Mouse (Mus musculus) kidney, postnatal 25 days (tissue): ENCODE measurements around the gene Surf1.

Experiments
- DNase-seq, 2 experiments: peaks; one replicate each; pipeline ENCODE4 v3.0.0; 2021; ENCODE audit warnings: mixed read lengths in 2 of 2

The Surf1 gene

DNA sequence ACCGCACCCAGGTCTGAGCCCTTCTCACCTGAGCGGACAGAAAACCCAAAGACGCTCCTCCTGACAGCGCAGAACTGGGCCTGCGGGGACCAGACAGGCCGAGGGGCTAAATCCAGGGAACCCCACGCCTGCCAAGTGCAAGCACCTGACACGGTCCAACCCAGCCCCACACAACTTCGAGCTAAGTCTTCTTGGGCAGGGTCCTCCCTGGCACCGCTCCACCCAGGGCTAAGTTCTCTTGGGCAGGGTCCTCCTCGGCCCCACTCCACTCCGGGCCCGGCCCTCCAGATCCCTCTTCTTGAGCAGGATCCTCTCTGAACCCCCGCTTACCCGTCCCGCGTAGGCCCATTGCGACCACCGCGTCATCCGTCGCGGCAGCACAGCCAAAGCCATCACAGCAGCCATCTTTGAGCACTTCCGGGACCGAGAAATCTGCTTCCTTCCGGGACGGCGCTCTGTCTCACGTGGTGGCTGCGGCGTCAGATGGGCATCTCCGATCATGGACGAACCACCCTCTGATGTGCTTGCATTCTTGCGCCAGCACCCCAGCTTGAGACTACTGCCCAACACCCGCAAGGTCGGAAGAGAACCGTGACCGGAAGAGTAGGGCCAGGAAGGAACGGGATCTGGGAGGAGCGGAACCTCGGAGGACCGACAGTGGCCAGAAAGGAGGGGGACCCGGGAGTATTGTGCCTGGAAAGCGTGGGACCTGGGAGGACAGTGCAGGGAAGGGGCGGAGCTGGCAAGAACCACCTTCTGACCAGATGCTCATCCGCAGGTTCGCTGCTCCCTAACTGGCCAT, at the start of gene Surf1, which contains the start of gene Surf2:
TSS of gene Surf1 (minus strand) at position 604 of the 802 bp plus-strand sequence.
TSS of gene Surf2 (plus strand) at position 441 of the 802 bp plus-strand sequence.
- peak; percentile 85 to 92 for DNase-seq

DNA sequence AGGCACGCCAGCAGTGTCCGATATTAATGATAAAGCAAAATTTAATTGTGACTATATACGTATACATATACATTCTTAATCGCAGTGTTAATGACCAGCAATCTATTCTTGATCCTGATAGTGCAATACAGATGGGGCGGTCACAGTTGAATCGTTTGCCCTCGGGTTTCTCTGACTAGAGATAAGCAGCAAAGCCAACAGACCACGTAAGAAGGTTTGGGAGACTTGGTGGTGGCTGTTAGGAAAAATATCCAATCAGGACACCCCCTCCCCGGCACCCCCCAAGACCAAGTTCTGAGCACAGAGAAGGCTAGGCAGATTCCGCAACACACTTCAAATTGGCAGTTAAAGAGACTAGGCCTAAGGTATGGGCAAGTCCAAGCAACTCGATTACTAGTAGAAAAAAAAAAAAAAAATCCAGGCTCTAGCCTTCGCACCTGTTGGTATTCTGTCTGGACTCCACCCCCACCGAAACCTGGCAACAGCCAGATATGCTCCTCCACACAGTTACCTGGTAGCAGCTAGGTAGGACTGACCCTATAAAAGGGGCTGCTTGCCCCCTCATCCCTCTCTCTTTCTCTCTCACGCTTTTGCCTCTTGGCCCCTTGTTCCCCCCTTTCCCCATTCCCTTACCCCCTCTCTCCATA, 48.5 kb upstream of the Surf1 start:
- DNase-seq, result no peak

DNA sequence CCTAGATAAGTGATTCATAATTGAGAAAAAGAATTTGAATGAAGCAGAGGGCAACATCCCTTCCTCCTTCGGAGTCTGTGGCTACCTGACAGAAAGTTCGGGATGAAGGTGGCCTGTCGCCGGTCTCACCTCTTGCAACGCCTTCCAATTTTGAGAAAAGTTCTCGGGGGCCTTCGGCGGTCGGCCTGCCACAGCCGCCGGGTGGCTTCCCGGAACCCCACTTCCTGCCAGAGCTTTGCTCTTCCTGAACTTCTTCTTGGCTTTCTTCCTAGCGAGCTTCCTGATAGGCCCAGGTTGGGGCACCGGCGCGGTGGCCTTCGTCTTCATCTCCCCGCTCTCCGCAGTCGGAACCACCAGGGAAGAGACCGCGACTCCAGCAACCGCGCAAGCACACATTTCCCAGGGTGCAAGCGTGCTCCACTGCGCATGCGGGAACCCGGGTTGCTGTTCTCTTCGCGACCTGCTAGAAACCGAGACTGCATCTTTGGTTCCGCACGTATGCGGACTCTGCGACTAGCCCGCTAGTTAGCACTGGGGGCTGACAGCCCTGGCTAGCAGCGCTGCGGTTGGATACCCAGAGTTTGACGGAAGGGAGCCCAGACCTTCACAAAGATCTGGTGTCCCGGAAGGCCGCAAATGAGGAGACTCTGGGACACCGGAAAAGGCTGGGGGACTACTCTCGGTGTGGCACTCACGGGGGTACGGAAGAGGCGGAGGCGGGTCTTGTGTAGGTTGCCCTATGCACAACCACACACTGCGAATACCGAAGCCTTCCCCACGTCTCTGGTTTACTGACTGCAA, 47.8 kb upstream of the Surf1 start, which contains the start of gene Rexo4:
TSS of gene Rexo4 (minus strand) at position 464 of the 801 bp plus-strand sequence.
- peak; percentile 93 to 96 for DNase-seq

DNA sequence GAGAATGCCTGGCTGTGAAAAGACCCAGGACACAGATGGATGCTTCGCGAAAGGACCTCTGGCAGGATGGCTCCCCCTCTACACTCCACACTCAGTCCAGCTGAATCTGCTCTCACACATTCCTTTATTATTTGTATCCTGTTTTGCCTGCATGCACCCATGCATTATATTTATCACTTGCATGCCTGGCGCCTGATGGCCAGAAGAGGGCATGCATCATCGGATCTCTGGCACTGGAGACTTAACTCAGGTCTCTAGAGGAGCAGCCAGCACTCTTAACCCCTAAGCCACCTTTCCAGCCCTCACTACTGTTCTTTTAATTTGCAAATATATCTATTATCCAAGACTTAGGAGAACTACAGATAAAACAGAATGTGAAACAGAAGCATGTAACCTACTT, 44.4 kb upstream of the Surf1 start:
- peak in 1 of 2 experiments; percentile 39 for DNase-seq

DNA sequence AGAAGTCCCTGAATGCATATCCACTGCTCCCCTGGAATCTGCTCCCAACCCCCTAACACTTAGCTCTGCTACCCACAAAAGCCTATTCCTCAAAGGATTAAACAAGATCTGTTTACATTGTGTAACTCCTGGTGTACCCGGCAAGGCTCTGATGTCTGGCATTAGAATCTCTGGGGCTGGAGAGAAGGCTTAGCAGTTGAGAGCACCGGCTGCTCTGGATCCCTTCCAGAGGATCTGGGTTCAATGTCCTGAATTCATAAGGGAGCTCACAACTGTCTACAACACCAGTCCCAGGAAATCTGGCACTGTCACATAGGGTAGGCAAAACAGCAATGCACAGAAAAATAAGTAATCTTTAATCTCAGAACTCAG, 41.1 kb upstream of the Surf1 start:
- DNase-seq, result peak in 1 of 2 experiments; percentile 23

DNA sequence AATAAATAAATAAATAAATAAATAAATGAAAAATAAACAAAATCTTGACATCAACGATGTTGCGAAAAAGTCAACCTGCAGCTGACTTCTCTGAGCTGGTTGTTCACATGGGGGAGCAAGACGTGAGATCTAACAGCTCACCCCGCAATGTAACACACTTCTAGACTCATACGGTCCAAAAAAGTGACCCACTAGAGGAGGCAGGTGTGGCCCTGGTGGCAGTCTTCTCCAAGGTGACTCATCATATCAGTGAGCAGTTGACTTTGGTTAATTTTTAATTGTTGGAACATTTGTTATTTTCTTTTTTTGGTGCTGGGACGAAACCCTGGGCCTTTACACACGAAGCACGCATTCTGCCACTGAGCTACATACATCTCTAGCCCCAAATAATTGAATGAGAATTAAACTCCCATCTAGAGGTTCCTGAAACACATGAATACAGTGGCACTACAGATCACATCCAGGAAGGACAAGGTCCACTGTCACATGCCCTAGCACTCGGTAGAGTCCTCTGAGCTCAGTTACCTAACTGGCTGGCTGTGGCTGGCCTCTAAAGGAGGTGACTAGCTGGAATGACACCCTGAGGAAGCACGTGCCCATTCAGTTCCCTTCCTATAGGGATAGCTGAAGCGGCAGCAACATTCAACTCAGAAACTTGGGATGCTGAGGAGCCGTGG, 40.6 kb upstream of the Surf1 start:
- peak; percentile 13 to 65 for DNase-seq

DNA sequence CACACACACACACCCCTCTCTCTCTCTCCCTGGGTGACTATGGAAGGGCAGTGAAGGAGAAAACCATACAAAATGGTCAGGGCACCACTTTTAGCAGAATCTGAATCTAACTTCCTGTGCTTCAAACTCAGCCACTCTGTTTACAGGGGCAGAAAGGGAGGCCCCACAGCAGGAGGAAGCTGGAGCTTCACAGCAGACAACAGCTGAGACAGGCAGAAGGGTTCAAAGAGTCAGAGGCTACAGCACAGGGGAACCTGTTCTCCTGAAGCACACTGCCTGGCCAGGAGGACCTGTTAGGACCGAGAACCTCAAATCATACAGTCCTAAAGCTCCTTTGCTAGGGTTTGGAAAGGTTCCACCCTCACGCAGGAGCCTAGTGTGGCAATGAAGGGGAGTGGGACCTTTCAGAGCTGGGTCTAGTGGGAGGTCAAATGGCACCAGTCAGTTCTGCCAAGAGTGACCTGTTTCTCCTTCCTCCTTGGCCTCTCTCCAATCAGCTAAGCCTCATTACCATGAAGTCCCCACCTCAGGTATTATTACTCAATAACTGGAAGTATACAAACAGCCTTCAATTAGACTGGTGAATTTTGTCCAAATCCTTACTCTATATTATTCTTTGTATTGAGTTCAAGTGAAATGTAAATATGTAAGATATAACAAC, 38.5 kb upstream of the Surf1 start:
- no peak for DNase-seq

DNA sequence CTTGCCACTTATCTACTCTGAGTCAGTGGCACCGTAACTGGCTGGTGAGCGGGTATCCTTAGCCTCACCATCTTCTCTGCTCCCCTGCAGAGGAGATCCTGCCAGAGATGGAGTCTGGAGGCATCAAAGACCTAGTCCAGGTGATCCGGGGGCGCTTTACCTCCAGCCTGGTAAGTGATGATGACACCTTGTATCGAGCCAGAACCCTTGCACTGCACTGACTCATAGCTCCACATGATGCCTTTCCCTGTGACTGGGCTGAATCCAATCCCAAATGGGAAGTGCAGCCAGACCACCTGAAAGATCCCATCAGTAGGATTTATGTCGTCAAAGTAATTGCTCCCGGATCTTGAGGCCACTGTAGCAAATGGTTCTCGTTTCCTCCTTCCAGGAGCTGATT, 36.5 kb upstream of the Surf1 start:
- DNase-seq, result no peak

DNA sequence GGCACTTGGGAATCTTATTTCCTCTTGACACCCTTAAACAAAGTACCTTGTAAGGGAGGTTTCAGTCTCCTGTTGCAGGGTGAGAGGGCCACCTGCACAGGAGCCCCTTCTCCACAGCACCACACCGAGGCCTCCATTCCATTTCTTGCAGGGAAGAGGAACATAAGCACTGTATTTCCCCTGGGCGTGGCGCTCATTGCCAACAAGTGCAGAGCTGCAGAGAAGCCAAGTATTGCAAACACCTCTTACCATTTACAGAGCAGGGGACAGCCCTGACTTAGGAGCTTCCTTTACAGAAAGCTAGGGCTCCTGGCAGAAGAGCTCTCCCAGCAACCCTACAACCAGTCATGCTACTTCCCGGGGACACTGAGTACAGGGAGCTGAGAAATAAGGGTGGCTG, 35.9 kb upstream of the Surf1 start:
- no peak for DNase-seq

DNA sequence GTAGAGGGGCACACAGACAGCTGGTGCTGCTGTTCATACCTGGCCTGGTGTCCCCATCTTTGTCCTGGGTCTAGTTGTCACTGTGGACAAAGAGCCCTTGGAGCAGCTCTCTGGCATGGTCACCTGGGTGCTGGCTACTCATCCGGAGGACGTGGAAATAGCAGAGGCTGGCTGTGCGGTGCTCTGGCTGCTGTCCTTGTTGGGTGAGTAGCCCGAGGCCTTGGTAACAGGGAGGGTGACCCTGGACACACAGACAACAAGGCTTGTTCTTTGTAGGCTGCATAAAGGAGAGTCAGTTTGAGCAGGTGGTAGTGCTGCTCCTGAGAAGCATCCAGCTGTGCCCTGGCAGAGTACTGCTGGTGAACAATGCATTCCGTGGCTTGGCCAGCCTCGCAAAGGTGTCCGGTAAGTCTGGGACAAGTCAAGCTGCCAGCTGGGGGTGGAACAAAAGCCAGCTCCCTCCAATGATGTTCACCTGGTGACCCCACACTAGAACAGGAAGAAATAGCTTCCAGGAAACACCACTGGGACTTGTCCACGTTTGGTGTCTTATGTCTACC, 35.1 kb upstream of the Surf1 start:
- DNase-seq, result no peak

DNA sequence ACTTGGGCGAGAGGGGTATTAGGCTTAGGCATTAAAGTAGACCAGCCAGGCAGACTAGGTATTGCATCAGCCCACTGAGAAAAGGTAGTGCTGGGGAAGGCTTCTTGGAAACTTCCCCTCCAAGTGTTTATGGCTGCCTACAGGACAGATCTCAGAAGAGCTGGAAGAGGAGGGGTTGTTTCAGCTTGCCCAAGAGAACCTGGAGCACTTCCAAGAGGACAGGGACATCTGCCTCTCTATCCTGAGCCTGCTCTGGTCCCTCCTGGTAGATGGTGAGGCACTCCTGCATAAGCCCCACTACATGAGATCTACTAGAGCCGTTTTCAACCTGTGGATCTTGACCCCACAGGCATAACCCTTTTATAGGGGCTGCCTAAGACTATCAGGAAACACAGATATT, 34.1 kb upstream of the Surf1 start:
- no peak for DNase-seq

DNA sequence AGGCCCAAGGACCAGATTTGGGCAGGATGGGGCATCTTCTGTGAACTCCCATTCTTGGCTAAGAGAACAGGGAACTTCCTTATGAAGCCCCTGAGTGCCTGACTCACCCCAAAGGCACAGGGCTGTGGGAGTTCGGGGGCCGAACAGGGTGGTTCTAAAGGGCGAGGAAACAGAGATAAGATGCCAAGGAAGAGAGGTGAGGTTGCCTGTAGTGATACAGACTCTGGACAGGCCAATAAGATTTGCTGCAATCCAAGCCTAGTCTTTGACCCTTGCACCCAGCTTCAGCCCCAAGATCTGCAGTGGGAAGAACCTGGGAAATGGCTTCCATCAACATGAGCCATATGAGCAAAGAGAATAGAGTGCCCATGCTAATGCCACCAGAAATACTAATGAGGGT, 26.9 kb upstream of the Surf1 start:
- no peak for DNase-seq

DNA sequence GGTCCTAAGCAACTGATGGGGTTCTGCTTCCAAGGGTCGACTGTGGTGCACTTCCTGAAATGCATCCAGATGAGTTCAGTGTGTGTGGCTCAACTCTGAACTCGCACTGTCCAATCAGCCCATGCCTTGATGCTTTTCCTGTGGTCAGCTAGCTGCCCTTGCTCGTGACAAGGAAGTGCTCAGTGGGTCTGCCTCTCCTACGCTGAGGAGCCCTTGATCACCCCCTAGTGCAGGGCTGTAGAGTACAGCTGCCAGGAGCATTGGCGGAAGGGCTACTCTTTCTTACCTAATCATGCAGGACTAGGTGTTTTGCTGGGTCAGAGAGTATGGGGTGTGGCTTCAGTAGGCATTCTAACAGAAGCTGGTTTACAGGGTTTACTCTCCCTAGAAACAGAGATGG, 25.2 kb upstream of the Surf1 start:
- peak in 1 of 2 experiments; percentile 64 for DNase-seq

DNA sequence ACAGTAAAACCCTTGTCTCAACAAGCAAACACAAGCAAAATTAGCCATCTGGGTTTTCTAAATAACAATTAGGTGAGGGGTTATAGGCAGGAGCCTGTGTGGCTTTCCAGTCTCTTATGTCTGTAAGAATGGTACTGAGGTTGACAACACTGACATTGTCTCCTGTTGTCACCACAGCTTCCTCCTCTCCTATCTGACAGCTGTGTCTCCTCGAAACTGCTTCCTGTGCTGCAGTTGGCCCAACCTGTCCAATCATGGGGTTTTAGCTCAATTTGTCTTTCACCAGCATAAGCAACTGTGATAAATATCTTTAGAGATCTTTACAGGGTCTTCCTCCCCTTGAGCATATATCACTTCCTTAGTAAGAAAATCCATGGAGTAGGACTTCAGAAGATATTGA, 20.1 kb upstream of the Surf1 start:
- DNase-seq, result no peak

DNA sequence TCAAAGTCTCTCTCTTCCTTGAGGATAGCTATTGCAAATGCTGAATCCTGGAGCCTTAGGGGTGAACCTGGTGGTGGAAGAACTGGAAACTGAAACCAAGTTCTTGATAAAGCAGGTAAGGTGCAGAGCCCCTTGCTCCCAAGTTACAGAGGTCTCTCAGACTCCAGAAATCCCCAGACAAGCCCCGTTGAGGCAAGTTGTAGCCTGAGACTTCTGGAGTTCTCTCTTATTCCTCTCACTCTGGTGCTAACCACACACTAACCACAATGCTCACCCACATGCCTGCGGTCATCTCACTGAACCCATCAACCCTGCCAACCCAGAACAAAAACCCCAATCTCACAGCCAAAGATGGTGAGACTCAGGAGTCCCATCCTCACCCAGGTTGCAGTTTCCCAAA, 19.0 kb upstream of the Surf1 start:
- DNase-seq, result no peak

DNA sequence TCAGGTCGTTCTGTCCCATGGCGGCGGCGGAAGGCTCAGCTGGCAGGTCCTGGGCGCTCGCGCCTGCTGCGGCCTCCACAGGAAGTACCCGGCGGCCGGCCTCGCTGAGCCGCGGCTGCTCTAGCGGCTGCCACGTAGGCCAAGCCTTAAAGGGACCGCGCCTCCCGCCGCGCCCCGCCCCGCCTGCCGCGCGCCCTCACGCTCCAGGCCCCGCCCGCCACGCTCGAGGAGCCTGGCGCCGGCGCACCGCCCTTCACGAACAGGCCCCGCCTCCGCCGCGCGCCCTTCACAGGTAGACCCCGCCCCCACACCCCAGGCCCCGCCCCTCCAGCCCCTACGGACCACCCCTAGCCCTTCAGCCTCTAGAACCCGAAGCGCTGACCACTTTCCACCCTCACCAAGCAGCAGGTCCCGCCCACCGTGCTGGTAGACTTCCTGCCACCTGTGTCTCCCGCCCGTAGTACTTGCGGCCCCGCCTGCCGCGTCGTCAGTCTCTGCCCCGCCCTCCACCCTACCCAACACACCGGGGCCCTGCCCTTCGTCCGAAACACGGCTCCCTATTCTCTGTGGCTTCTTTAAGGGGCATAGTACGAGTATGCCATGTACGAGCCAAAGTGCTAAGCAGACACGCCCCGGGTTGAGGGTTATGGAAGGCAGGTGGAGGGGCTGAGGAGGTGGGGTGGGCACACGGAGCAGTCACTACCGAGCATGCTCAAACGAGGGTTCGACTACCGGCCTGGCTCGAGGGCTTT, 17.1 kb upstream of the Surf1 start, which contains the start of the genes Surf4 and Stkld1:
TSS of gene Surf4 (minus strand) at position 625 of the 752 bp plus-strand sequence.
TSS of gene Stkld1 (plus strand) at position 744 of the 752 bp plus-strand sequence.
- peak; percentile 96 to 99 for DNase-seq

DNA sequence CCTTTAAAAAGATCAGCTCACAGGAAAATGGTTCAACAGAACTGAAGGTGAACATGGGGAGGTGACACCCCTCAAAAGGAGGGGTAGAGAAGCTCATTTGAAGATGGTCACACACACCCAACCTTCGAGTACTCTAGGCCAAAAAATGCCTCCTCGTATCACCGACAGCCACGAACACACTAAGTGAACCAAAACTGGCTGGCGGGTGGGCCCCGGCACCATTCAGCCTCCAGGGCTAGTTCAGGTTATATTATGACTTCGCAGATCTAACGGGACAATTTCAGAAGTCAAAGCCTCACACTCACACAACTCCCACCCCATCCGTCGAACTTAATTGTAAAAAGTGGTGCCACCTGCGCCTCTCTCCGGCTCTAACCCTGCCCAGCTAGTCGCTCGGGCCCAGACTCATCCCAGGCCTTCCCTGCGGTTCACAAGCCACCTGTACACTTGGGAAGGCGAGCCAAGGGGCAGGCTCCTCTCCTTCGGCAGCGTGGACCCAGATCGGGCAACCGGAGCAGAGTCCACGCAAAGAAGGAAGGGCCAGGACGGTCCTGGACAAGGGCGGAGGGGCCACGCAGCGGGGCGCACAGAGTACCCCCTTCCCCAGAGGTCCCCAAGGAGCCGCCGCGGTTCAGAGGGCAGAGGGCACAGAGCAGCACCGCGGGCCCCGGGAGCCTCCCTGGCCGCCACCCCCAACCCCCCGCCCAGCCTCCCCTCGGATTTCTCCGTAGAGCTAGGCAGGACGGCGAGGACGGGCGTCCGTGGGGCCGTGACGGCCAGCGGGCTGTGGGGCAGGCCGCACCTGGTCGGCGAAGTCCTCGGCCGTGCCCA, 16.4 kb upstream of the Surf1 start:
- peak; percentile 60 to 83 for DNase-seq

DNA sequence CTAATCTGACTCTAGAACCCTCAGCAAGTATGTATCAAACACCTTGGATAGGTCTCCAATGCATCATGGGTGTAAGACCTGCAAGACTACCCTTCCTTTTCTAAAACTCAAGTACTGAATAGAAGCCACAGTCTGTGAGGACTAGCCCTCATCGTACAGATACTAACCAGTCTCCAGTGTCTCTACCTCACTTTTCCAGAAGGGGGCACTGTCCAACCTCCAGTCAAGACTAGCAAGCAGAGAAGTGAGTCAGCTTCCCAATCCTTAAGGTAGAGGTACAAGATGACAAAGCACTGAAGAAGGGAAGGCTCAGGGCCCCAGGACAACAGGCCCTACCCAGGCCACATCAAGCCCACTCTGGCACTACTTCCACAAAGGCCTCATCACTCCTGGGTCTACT, 14.1 kb upstream of the Surf1 start:
- DNase-seq, result peak; percentile 75 to 82

DNA sequence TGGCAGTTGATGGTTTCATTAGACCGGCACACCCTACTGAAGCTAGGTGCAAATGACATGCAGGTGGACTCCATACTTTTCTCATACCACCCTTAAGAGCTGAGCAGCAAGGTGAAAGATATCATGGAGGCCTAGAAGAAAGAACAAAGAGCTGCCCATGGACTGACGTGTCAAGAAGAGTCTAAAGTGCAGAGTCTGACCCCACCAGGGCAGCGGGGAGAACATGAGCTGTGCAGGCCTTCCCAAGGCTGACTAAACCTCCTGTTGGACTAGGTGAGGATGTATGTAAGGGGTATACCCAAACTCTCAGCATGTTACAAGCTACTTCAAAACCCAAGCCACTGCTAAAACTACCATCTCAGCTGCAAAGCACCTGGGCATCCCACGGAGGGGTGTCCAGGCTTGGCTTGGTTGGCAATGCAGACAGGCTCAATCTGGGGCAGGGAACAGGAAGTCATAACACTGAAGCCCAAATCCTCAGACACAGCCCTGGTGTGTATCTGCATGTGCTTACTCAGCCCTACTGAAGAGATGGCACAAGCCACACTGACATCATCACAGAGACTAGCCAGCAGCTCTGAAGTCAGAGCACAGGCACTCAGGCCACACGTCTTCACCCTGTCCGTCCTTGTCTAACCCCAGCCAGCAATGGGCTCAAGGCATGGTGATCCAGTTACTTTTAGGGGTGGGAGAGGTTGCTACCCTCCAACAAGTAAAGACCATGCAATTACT, 11.6 kb upstream of the Surf1 start:
- peak; percentile 22 to 66 for DNase-seq
